Mouse (Mus musculus) embryonic fibroblast, embryonic 13.5 days (primary cell): ENCODE data around the gene Dtl.

Experiments
- CTCF ChIP-seq: IDR thresholded peaks from 2 replicates; pipeline ENCODE4 v1.5.1; 2011; ENCODE audit warnings: mild to moderate bottlenecking, control low read depth, low read length, moderate library complexity, borderline replicate concordance; ENCODE audit not compliant: insufficient read depth
- POLR2A ChIP-seq: IDR thresholded peaks from 2 replicates; pipeline ENCODE4 v1.6.1; 2011; ENCODE audit warnings: low read depth, mild to moderate bottlenecking, control low read depth, low read length, moderate library complexity

- no peak for TF ChIP-seq CTCF
- no peak for TF ChIP-seq POLR2A
These were observed 34.2 kb upstream of the Dtl start for GRCm38 (mm10) chr1:191609578-191609977.
